Mouse (Mus musculus): ENCODE measurements around the gene Bmpr2.

Bmpr2 gene

GRCm38 (mm10) chr1:59899679-59900078 is 136.5 kb downstream of the Bmpr2 start:
- in situ Hi-C loops (cut with MboI, MseI), result no loop called here

- in situ Hi-C loops (cut with MboI, MseI), result no loop called here
These were observed 138.1 kb downstream of the Bmpr2 start for GRCm38 (mm10) chr1:59901082-59901876.

GRCm38 (mm10) chr1:59902634-59903033 is 139.4 kb downstream of the Bmpr2 start:
- in situ Hi-C loops (cut with MboI, MseI), result no loop called here

- in situ Hi-C loops (cut with MboI, MseI), result no loop called here
These were observed 141.6 kb downstream of the Bmpr2 start for GRCm38 (mm10) chr1:59904630-59905295.

DNA sequence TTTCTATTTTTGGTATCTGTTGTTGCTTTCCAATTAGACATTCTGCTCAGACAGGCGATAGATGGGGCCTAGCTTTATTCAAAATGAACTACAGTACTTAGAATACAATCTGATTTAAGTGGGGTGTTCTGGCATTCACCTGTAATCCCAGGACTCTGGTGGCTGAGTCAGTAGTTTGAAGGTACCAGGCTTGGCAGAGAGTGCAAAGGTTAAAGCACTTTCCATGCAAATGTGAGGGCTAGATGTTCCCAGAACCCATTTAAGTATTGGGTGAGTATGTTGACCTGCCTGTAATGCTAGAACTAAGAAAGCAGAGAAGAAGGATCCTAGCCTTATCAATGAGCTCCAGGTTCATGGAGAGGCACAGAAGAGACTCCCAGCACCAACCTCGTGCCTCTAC is 142.7 kb downstream of the Bmpr2 start:
- in situ Hi-C loops (cut with MboI, MseI), result no loop called here

- in situ Hi-C loops (cut with MboI, MseI), result no loop called here
These were observed 143.8 kb downstream of the Bmpr2 start for GRCm38 (mm10) chr1:59906819-59907521.

DNA sequence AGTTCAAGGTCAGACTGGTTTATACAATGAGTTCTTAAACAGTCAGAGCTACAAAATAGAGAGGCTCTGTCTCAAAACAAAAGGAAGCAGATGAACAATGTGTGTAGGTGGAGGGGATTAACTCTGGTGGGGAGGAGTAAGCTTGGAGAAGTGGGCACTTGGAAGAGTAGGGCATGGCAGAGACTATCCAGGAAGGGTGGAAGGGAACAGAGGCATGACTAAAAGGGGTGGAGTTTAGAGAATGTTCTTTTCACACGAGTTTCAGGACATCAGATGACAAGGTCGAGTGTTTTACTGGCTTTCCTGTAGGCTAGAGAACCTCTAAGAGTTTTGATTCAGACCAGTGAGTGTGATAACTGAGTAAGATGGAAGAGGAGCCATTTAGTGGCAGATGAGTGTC is 144.5 kb downstream of the Bmpr2 start:
- in situ Hi-C loops (cut with MboI, MseI), result no loop called here

GRCm38 (mm10) chr1:59910941-59911340 is 147.7 kb downstream of the Bmpr2 start:
- in situ Hi-C loops (cut with MboI, MseI), result no loop called here

GRCm38 (mm10) chr1:59912413-59913157 is 149.4 kb downstream of the Bmpr2 start, which contains the start of gene Fam117b:
Fam117b (plus strand) TSS chr1:59913006.
- in situ Hi-C loops (cut with MboI, MseI), result no loop called here

GRCm38 (mm10) chr1:59913195-59913868 is 150.1 kb downstream of the Bmpr2 start:
- in situ Hi-C loops (cut with MboI, MseI), result no loop called here

DNA sequence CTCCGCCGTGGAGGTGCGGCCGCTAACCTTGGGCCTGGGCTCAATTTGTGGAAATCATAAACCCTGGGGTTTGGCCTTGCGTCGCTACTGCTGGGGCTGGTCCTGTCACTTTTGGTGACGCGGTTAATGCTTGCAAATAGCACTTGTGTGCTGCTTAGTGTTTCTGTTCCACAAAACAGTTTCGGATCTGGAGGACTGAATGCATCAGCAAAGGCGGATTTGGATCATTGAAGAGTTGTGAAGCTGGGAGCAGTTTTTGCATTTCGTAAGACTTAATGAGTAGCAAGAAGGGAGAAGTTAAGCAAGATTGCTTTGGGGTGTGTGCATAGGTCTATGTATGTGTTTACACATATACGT is 150.6 kb downstream of the Bmpr2 start:
- in situ Hi-C loops (cut with MboI, MseI), result no loop called here

DNA sequence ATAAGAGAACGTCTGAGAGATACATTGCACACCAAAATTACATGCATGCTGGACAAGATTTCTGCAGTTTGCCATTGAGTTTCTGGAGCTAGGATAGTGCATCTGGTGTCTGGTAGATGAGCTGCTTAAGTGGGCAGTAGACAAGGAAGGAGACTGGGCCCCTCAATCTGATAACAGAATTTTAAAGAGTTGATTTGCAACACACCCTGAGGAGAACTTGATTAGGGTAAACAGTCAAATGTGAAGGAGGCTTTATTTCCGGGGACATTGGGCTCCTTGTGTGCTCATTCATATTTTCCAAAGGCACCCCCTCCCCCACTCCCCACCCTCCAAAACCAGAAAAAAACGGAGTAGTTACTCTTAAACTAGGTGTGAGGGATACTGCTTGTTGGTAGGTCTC is 151.6 kb downstream of the Bmpr2 start:
- in situ Hi-C loops (cut with MboI, MseI), result no loop called here

DNA sequence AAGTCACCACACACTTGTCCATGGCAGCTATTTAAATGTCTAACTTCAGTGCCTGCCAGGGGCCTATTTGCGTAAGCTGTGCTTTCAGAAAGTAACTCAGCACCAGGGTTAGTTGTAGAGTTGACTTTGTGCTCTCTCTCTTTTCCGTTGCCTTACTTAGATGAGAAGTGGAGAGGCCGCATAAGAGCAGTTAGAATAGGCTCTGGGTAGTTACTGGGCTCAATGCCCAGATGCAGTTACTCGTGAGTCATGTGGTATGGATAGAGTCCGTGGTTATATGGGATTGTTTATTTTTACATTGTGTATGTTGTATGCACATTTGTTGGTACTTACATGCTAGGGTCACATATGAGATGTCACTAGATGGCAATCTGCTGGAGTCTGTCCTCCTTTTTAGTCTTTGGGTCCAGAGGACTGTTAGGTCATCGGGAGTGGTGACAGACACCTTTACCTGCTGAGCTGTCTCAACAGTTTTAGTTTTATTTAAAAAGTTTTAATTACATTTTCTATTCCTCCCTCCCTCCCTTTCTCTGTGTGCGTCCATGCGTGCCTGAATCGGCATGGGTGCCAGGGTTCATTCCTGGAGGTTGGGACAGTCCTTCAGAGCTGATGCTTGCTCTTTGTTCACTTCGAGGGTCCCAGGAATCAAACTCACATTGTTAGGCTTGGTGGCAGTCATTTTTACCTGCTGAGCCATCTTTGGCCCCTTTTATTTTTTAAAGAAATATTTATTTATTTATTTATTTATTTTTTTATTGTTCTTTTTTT is 152.8 kb downstream of the Bmpr2 start:
- in situ Hi-C loops (cut with MboI, MseI), result no loop called here

GRCm38 (mm10) chr1:59917401-59917800 is 154.2 kb downstream of the Bmpr2 start:
- in situ Hi-C loops (cut with MboI, MseI), result no loop called here

DNA sequence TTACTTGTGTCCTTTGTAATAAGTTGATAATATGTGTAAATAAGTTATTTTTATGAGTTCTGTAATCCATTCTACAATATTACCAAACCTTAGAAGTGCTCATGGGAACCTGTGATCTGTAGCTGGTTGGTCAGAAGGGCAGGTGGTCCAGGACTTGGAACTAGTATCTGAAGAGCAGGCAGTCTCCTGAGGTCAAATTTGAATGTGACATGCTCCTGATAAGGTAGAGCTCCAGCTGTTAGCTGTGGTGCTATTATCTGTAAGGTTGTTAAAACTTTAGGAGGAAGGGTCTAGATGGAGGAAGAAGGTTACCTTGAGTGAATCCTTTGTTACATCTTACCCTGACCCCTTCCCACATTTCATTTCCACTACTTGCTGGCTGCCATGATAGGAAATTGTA is 154.9 kb downstream of the Bmpr2 start:
- in situ Hi-C loops (cut with MboI, MseI), result no loop called here

DNA sequence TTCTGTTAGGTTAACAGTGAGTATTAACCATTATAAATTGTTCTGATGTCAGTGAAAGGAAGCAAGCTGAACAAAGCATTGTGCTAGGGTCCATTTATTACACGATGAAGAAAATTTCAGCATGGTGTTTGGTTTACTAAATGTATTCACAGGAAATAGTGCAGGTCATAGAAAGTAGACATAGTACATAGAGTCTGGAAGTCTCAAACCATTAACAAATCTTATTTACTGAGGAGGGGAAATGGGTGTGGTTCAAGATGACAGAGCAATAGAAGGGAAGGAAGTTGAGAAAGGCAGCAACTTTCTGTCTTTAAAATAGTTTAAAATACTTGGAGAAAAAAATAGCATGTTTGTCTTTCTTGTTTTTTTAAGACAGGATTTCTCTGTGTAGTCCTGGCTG is 160.0 kb downstream of the Bmpr2 start:
- in situ Hi-C loops (cut with MboI, MseI), result no loop called here

- in situ Hi-C loops (cut with MboI, MseI), result no loop called here
These were observed 160.5 kb downstream of the Bmpr2 start for GRCm38 (mm10) chr1:59923673-59924072.

- in situ Hi-C loops (cut with MboI, MseI), result no loop called here
These were observed 161.2 kb downstream of the Bmpr2 start for GRCm38 (mm10) chr1:59924411-59924810.

DNA sequence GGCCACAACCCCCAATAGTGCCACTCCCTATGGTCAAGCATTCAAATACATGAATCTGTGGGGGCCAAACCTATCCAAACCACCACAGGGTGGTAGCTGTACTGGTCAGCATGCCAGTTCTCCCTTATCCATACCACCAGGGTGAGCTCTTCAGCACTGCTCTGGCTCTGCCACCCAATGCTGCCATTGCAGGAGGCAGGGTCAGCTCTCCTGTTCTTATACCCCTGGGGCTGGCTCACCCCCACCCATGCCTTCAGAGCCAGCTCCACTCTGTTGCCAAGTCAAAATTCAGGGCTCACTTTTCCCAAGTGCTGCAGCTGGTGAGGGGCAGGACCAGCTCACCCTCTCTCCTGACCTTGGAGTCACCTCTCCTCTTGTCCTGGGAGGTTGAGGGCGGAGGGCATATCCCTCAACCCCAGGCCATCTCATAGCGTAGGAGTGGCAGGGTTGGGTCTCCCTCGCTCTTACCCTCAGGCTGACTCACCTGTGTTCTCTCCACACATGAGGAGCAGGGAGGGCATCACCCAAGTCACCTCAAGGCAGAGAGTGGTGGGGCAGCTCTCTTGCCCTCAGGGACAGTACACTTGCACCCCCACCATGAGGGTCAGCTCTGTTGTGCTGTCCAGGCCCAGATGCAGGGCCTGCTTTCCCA is 162.9 kb downstream of the Bmpr2 start:
- in situ Hi-C loops (cut with MboI, MseI), result no loop called here

- in situ Hi-C loops (cut with MboI, MseI), result no loop called here
These were observed 164.0 kb downstream of the Bmpr2 start for GRCm38 (mm10) chr1:59927131-59927680.
